Mouse (Mus musculus) liver, adult (tissue): ENCODE results near the gene Gm20661.

Experiments used
- GATA4 ChIP-seq: IDR thresholded peaks from 2 replicates; pipeline ENCODE4 v1.6.1; 2014; ENCODE audit warnings: mild to moderate bottlenecking, low read length; ENCODE audit not compliant: insufficient replicate concordance

The Gm20661 gene

DNA sequence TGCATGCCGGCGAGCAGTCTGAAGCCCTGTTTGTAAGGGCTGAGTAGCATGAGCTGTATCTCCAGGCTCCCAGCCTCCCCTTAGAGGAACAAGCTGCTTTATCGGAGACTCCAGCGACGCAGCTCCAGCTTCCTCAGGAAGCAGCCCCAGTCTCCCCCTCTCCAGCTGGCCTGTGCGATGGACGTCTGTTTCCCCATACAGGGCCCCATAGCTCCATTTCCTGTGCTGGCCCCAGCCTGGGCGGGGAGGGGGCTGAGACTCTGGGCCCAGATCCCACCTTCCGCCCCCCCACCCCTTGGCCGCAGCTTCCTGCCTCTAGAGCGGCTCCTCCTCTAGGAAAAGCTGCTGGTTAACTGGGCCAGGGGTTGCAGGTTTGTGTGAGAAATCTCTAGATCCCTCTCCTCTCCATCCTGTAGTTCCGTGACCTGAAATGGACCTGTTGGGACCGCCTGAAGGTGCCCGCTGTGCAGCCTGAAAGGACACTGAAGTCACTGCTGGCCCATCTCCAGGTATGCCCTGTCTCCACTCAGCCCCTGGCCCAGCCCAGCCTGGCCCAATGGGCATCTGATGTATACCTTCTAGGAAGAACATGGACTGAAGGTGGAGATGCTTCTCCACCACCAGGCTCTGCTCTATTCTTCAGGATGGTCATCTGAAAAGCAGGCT is at the start of gene Gm20661:
Gene Gm20661 (plus strand): TSS at position 378 of the 666 bp plus-strand sequence.
- TF ChIP-seq GATA4: peak; percentile 93; the same call in 1 of the 2 replicates

DNA sequence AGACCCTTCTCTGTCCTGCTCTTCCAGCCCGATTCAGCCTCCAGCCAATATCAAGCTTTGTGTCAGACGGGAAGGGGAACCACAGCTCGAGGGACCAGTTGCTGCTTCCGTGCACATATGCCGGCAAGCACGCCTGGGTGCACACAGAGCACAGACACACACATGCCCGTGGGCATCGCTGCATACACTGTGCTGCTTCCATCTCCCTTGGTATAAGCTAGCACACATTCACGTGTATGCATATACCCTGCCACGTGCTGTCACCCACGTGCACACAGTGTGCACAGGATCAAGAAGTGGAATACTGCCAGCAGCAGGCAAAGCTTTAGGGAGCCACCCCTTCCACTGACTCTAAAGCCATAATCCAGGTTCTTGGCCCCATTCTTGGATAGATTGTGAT is 48.7 kb upstream of the Gm20661 start:
- TF ChIP-seq GATA4: no peak

DNA sequence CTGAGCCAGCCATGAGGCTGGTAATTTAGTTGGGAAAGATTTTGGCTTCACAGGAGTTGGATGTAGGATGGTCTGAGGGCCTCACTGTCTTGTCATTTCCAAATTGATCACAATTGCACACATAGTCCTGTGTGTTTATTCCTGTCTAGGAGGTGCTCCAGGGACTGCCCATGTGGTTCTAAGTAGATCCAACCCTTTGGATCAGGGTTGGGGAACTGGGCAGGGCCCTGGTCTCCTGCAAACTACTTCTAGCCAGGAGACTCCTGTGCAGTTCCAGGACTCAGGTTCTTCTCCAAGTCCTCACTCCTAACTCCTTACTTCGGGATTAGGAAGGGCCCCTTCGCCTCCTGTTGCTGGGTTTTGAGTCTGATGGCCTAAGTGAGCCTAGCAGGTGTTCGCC is 47.5 kb upstream of the Gm20661 start, which contains the start of gene Camkv:
Gene Camkv (plus strand): TSS at position 301 of the 400 bp plus-strand sequence.
- TF ChIP-seq GATA4: no peak

DNA sequence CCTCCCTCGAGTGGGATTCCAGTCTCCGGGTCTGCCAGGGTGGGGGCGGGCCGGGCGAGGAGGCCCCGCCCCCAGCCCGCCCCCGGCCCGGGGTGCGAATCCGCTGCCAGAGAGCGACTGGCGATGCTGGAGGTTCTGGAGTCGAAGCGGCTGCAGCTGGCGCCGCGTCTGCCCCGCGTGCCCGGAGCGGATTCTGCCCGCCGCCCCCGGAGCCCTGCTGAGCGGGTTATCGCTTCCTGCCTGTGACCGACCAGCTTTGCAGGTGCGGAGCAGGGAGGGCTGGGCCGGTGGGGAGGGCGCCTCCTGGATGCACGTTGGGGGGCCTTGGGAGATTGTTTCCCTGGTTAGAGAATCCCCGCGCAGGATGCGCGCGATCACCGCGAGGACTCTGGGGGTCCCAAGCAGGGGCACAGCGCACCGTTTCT is 47.1 kb upstream of the Gm20661 start:
- TF ChIP-seq GATA4: no peak

DNA sequence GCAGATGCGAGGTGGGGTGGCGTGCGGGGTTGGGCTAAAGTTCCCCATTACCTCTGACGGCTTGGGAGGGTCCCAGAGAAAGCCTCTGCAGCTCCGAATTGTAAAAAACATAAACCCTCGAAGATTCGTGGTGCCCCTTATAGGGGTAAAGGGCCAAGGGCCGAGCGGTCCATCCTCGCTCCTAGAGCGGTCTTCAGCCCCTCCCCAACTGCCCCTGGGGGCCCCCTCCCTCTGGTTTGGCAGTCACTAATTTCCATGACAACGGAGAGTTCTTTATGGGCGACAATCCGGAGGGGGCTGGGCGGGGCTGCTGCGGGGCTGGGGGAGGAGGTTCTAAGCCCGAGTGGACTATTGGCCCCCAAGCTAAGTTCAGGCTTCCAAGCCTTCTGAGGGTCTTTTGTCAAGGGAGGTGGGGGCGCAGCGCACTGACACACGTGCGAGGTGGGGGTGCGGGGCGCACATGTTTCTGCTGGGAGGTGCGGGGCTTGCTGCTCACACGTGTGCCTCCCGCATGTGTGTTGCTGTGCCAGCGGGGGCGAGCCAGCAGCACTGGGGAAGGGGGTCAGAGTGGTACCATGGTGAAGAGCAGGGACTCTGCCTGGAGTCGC is 46.5 kb upstream of the Gm20661 start:
- TF ChIP-seq GATA4: no peak

DNA sequence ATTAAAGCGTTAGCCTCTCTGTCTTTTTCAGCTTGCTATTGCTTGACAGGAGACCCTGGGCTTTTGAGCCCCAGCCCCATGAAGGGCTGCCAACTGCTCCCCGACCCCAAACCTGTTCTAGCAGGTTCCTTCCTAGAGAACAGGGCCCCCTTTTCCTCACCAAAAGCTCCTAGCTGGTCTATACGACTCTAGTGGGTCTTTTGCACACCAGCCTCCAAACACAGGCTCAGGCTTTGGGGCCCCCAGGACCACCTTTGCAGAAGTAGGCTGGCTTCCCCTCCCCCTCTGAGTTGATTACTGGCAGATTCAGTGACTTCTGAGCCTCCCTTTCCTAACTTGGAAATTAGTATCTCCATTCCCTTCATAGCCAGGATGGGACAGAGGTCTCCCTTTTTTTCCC is 46.0 kb upstream of the Gm20661 start:
- no peak for TF ChIP-seq GATA4

DNA sequence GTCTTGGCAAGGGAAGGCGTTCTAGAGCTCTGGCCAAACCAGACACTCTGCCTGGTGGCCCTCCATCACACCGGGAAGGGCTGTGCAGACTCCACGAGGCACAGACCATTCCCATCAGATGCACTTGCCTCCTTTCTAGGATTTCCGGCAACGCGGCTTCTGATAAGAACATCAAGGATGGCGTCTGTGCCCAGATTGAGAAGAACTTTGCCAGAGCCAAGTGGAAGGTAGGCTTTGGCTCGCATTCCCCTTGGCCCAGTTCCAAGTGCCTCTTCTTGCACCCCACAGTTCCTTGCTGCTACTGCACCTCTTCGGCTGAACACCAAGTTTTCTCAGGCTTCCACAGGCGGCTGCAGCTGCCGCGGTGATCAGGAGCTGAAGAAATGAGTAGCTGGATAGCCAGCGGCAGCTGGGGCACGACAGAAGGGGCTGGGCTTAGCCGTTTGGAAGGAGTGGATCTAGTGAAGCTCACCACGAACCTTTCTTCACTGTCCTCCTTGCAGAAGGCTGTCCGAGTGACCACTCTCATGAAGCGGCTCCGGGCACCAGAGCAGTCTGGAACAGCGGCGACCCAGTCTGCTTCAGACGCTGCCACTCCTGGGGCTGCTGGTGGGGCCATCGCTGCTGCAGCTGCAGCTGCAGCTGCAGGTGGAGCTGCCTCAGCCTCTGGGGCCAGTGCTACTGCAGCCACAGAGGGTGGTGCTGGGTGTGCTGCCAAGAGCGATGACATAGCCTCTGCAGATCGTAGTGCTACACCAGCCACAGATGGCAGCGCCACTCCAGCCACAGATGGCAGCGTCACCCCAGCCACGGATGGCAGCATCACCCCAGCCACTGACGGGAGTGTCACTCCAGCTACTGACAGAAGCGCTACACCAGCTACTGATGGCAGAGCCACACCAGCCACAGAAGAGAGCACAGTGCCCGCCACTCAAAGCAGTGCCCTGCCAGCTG is 35.3 kb upstream of the Gm20661 start:
- TF ChIP-seq GATA4: no peak

DNA sequence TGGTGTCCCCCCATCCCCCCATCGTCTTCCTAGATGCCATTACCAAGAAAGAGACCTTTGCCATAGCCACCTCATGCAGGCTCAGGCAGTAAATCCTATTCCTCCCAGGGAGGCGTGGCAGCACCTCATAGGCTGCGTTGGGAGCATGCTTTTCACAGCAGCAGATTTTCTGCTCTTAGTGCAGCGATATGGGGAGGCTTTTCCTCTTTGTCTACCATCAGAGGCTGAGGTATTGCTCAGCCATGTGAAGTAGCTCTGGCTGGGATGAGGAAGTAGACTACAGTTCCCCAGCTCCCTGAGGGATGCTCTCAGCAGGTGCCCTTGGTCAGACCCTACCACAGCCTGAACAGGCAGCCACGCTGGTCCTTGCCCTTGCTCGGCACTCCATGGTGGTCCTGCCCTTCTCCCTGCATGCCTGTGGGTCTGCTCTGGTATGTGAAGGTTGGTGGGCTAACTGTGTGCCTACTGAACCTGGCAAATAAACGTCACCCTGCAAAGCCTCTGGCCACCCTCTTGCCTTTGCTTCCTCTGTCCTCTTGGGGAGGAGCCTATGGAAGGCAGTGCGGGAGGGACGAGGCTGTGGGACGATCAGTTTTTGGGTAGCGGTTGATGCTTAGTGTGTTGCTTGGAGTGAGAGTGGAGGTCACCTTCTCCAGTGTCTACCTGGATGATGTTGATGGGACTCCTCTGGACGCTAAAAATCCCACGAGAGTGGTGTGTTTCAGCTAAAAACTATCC is 33.5 kb upstream of the Gm20661 start:
- TF ChIP-seq GATA4: no peak

DNA sequence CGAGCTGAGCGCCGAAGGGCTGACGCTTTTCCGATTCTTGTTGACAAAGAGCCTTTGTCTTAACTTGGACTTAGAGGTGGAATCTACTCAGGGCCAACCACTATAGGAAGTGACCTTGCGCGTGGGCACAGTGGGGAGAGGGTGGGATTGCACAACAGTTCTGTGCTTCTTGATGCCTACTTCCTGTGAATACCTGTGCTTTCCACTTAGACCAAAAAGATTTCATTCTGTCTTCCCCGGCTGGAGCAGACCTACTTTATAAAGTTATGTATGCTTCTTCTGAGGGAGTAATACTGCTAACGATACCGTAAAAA is 33.0 kb upstream of the Gm20661 start, which contains the start of gene Traip:
Gene Traip (plus strand): TSS at position 215 of the 314 bp plus-strand sequence.
- TF ChIP-seq GATA4: no peak

DNA sequence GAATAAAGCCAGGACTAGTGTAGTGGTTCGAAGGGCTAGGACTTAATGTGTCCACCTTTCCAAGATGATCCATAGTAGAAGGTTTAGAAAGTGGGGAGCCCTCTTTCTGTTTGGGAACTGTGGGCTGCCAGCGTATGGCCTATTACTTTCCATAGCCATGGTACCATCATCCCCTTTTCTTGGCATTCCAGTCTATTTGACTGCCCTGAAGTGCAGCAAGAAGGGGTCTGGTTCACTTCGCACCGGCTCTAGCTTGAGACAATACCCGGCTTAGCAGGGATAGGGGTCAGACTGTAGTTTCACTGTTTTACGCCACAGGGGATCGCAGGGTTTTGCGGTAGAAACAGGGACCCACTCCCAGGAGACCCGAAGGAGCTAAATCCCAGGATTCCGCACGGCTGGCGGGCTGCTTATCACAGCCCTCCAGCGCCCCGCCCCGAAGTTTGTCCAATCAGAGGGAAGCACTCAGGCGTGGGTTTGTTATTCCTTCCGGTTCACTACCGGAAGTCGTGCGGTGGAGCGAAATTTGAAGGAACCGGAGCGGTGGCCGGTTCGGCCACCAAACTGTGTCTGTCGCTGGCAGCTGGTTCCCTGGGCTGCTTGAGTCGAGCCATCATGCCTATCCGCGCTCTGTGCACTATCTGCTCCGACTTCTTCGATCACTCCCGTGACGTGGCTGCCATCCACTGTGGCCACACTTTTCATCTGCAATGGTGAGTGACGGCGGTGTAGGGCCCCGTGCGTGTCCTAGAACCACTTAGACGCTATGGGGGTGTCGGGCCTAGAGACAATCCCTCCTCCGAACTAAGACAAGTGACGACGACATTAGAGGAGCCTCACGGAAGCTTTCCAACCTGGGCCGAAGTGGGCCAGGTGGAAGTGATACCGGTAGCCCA is 32.1 kb upstream of the Gm20661 start:
- peak; percentile 89; the same call in 1 of the 2 replicates for TF ChIP-seq GATA4

DNA sequence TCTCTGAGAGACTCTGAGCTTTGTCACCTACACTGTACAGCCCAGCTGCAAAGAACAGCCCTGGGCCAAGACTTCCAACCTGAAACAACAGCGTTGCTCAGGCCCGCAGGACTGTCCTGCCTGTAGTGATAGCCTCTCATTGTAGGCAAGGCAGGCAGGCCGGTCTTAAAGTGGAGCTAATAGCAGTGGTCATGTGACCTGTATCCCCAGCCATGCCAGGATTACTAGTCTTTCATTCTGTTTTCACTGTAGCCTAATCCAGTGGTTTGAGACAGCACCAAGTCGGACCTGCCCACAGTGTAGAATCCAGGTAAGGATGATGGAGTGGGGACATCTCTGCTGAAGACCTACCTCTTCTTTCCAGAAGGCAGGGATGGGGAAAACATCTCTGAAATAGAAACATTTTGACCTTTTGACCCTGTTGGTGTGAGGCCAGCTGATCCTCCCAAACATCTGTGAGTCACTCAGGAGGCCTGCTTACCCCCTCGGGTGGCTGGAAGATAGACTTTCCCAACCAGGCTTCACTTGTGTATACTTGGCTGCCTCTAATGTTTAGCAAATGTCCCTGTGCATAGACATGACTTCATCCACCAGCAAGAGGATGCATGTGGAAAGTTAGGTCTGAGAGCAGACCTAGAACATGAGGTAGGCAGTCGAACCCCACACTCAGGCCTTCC is 27.1 kb upstream of the Gm20661 start:
- no peak for TF ChIP-seq GATA4

DNA sequence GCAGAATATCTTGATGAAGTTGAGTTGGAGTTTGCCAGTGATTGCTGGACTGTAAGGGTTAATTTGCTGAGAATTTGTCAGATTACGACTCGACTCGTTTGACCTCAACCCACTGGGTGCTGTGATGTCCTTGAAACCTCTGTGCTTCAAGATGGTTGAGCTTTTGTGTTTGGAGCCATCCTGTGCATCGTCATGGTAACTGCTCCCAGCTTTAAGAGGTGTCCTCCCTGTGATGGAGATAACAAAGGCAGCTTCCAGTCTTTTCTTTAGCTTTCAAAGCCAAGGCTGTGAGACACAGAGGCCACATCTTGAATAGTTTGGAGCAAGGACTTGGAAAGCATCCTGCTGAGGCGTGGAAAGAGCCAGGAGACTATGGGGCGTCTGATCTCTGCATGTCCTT is 25.7 kb upstream of the Gm20661 start:
- TF ChIP-seq GATA4: no peak

DNA sequence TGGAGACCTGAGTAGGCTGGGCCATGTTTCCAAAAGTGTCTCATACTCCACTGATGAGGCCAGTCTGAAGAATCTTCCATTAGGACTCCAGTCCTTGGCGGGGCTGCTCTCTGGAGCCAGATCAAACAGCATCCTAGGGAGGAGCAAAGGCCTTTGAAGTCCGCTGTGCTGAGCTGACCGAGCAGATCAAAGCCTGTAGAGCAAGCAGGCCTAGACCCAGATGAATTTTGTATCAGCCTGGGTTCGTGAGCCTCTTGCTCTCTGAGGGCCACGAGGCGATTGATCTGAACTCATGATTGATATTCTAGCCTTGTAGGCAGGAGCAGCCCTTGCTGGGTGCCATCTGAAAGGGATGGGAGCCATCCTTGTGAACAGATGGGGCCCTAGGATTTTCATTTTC is 23.0 kb upstream of the Gm20661 start:
- no peak for TF ChIP-seq GATA4
